Mouse (Mus musculus): ENCODE data around the gene 3110082J24Rik.

DNA sequence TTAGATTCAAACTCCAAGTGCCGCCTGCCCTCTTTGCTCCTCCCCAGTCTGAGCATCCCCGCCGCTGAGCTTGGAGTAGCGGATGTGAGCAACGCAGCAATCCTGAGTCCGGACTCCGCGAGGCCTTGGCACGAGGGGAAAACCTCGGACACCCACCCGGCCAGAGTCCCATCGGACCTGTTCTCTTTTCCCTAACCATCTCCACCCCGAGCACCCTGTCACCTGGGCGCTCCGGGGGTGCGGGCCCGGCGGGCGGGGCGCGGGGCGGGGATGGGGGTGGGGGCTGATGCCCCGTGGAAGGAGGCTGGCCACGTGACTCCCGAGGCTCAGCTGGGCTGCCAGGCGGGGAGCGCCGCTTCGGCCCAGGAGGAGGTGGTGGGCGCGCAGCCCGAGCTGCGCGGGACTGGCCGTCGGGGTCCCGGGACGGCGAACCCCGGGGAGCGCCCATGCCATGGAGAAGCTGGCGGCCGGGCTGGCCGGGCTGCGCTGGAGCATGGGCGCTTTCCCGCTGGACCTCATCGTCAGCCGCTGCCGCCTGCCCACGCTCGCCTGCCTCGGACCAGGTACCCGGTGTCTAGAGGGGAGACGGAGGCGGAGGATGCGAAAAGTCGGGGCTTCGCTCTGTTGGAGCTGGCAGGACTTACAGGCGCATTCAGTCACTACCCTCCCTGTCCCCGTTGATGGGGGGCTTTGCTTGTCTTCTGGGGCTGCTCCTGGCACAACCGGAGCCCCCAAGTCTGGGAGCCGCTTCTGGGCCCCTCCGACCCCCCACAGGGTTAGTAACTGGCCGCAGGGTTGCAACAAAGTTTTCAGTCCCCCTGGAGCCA is 832 bp downstream of the 3110082J24Rik start, which contains the start of gene Garem2:
- TF ChIP-seq TAL1 (IDR thresholded peaks at IDR 0.05; ENCODE audit: low read length) = no peak
- TF ChIP-seq GATA1 (IDR thresholded peaks at IDR 0.05; ENCODE audit: low read length) = no peak

Data from erythroblast, embryonic 14.5 days (primary cell).